Mouse (Mus musculus) liver, embryonic 14.5 days (tissue): Measurements from ENCODE around the gene Dntt. TPM values are rescaled to one million over a fixed set of nuclear protein-coding genes. Genes with fewer than 3 reads are reported as not detected.

Experiments used
- ATAC-seq: fragments of 200-750 bp; cut with Nextera tagmentation; 2 replicates; pipeline ENCODE4 v1.8.0; 2017; ENCODE audit warnings: moderate number of reproducible peaks, mild to moderate bottlenecking, moderate library complexity; ENCODE audit not compliant: insufficient read depth
- DNase-seq, 3 experiments: peaks; one replicate each; pipeline ENCODE4 v3.0.0-alpha.2; 2012 to 2013; ENCODE audit warnings: low read depth in 3 of 3, low spot score in 3 of 3
- H3K27ac ChIP-seq: fragments of 300-500 bp; sonication (generic); 2 replicates; pipeline ENCODE4 v1.5.1; 2014; ENCODE audit warnings: moderate library complexity, mild to moderate bottlenecking, control low read depth, inconsistent platforms
- H3K27me3 ChIP-seq: fragments of 300-500 bp; sonication (generic); 2 replicates; pipeline ENCODE4 v1.6.1; 2014; ENCODE audit warnings: mild to moderate bottlenecking, low read length, moderate library complexity; ENCODE audit not compliant: control insufficient read depth, insufficient read depth
- H3K36me3 ChIP-seq: fragments of 300-500 bp; sonication (generic); replicated peaks from 2 replicates; pipeline ENCODE4 v1.6.1; 2014; ENCODE audit warnings: low read depth; ENCODE audit not compliant: control insufficient read depth, insufficient read depth
- H3K4me1 ChIP-seq, 2 experiments: fragments of 200-500 bp in 1 of 2; fragments of 300-500 bp in 1 of 2; sonication (generic) in 1 of 2; replicated peaks; 2 replicates each; pipeline ENCODE4 v1.6.1; 2012 to 2014; ENCODE audit warnings: antibody characterized with exemption in 1 of 2, inconsistent platforms in 1 of 2, low read length in 1 of 2; ENCODE audit not compliant: control insufficient read depth in 2 of 2, insufficient read depth in 2 of 2
- H3K4me2 ChIP-seq: fragments of 300-500 bp; sonication (generic); 2 replicates; pipeline ENCODE4 v1.6.1; 2014; ENCODE audit warnings: low read depth, mild to moderate bottlenecking, control low read depth, moderate library complexity
- H3K4me3 ChIP-seq, 2 experiments: fragments of 200-500 bp in 1 of 2; fragments of 300-500 bp in 1 of 2; sonication (generic) in 1 of 2; 2 replicates each; pipeline ENCODE4 v1.5.1; 2012 to 2014; ENCODE audit warnings: low read depth in 2 of 2, low read length in 2 of 2, mild to moderate bottlenecking in 2 of 2, control low read depth in 1 of 2, inconsistent platforms in 1 of 2, moderate library complexity in 1 of 2; ENCODE audit not compliant: insufficient read depth in 1 of 2
- H3K9ac ChIP-seq: fragments of 300-500 bp; sonication (generic); replicated peaks from 2 replicates; pipeline ENCODE4 v1.6.1; 2014; ENCODE audit warnings: mild to moderate bottlenecking, control low read depth, moderate library complexity
- H3K9me3 ChIP-seq: fragments of 300-500 bp; sonication (generic); 2 replicates; pipeline ENCODE4 v1.6.1; 2016; ENCODE audit warnings: low read length, mixed read lengths; ENCODE audit not compliant: control insufficient read depth
- CTCF ChIP-seq: IDR thresholded peaks from 2 replicates; pipeline ENCODE4 v1.5.1; 2016; ENCODE audit warnings: antibody characterized with exemption, low read depth, control low read depth
- EP300 ChIP-seq: IDR thresholded peaks from 2 replicates; pipeline ENCODE4 v1.6.1; 2016; ENCODE audit warnings: antibody characterized with exemption, low read depth
- WGBS: fragments of 180-500 bp; shearing (Covaris S2); extraction: QIAGEN DNeasy Blood & Tissue Kit; methylation state at CpG from one replicate; pipeline ENCODE4 v1.1.7; 2014; ENCODE audit not compliant: insufficient replicate concordance; 5-methylcytosine and 5-hydroxymethylcytosine counted together
- polyA plus RNA-seq, 2 experiments: library from polyadenylated mRNA; depleted of rRNA in 1 of 2; stranded (reverse) in 1 of 2; unstranded in 1 of 2; fragments of >200 nt; fragmentation: Nextera tagmentation in 1 of 2; extraction: Ambion mirVana in 1 of 2; gene quantifications; 2 replicates each; pipeline versions ENCODE4 v1.2.1 to v1.2.3; 2012 to 2014

Gene Dntt
- polyA plus RNA-seq, 2 experiments = 0.09 TPM; not detected in 1

DNA sequence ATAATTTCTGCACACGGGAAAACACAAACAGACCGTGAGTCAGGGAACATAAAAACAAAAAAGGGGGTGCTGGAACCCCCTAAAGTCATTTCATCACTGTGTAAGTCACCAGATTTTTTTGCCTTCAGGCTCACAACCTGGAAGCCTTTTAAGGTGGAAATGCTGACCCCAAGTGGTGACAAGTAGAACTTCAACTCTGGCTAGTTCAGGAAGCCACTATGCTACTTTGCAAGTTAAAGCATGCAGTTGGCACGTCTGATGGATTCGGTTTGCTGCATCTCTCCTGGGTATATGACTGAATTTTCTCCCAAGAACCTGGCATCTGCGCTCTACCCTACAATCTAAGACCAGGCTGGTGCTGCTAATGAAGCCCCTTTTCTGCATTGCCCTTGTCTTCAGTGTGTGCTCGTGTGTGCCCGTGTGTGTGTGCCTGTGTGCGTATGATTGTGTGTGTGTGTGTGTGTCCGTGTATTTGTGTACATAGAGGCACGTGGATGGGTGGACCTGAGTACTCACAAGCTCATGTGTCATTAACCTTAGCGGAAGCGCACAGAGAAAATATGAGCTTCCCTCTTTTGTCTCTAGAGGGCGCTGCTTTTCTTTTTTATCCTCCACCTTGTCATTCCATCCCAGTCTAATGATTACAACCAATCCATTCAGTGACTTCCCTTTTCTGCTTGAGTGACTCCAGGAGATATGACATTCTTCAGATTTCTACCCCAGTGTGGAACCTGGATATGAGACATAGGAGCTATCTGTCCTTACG lies 12.9 kb upstream of the Dntt start:
- Histone ChIP-seq H3K36me3 (no peaks in the 10 kb centered on the region), H3K4me3 (no peak overlapping the region), H3K9ac (no peak overlapping the region), H3K4me1 (peaks cover 0 to 3% of the 10 kb centered on the region in 2 experiments; a peak in 1 of 4 replicates), H3K27me3 (no peaks in the 10 kb centered on the region; the same call in 1 of the 2 replicates), H3K4me2 (peak overlapping the region; percentile 33), H3K9me3 (no peaks in the 10 kb centered on the region), H3K27ac (no peak overlapping the region)
- ATAC-seq = peak; percentile 53; the same call in 1 of the 2 replicates
- TF ChIP-seq CTCF = peak; percentile 77
- no peak for TF ChIP-seq EP300
- peak; percentile 28 to 58 (median 31) for DNase-seq
- 12% methylated on average over 14 of the region's 14 CpGs for whole genome bisulfite sequencing

DNA sequence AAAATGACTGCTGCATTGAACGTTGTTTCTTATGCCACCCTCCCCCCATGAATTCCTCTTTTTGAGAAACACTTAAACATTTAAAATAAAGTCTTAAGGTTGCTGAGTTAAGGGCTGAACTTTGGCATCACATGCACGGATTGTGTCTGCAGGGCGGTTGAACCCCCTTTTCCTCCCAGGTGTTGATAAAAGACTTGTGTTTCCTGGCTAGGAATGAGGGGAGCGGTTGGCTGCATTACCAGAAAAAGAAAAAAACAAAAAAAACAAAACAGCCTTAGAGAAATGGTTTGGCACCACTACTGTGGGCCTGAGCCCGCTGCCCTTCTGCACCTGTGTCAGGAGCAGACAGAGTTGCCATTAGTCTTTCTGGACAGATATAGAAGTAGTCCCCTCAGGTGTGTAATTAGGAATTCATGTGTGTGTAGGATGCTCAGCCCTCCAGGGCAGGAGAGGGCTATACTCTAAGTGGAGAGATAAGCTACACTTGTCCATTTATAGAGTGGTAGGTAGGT lies 9.9 kb upstream of the Dntt start:
- Histone ChIP-seq H3K27ac (no peak overlapping the region), H3K4me3 (no peak overlapping the region), H3K27me3 (no peaks in the 10 kb centered on the region; the same call in 1 of the 2 replicates), H3K9ac (no peak overlapping the region), H3K4me1 (peaks cover 0 to 3% of the 10 kb centered on the region in 2 experiments; a peak in 1 of 4 replicates), H3K36me3 (no peaks in the 10 kb centered on the region), H3K9me3 (no peaks in the 10 kb centered on the region), H3K4me2 (no peak overlapping the region)
- no peak for ATAC-seq
- DNase-seq = no peak
- no peak for TF ChIP-seq EP300
- TF ChIP-seq CTCF = no peak
- WGBS = 49% methylated on average over 5 of the region's 5 CpGs

DNA sequence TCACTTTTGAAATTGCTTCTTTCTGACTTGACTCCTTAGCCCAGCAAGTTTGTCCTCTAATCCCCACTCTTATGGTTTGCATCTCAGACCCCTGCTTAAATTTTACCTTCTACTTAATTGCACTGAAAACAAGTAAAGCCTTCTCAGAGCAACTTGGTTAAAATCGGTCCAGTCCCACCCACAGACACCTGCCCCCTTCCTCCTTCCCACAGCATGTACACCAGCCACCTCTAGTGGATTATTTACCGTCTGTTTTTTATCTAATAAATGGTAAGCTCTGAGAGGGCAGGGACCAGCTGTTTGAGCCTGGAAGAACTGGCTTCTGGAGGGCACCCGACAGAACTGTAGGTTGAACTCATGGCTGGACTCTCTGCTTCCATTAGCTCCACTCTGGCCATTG lies 8.5 kb upstream of the Dntt start:
- Histone ChIP-seq H3K36me3 (no peaks in the 10 kb centered on the region), H3K27me3 (no peaks in the 10 kb centered on the region; the same call in 1 of the 2 replicates), H3K4me2 (no peak overlapping the region), H3K4me3 (no peak overlapping the region), H3K9me3 (no peaks in the 10 kb centered on the region), H3K9ac (no peak overlapping the region), H3K4me1 (peaks cover 0 to 3% of the 10 kb centered on the region in 2 experiments; a peak in 1 of 4 replicates), H3K27ac (no peak overlapping the region)
- TF ChIP-seq CTCF (no peak), EP300 (no peak)
- no peak for ATAC-seq
- DNase-seq = no peak
- 42% methylated on average over 3 of the region's 3 CpGs for WGBS

DNA sequence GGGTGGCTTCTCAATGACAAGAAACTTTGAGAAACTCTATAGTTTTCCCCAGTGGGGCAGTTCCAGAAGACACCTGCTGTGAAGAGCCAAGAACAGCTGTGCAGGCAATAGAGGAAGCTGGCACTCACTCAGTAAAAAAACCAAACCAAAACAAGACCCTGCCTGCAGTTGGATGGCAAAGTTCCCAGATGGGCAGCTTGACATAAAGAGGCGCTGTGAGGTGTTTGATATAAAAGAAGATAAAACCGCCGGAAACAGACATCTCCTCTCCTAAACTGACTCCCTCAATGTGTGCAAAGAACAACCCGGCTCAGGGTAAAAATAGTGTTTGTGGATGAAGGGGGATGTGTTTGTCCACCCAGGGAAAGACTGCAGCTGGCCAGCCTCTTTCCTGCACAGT lies 6.8 kb upstream of the Dntt start:
- Histone ChIP-seq H3K4me2 (no peak overlapping the region), H3K27ac (no peak overlapping the region), H3K4me3 (no peak overlapping the region), H3K36me3 (no peaks in the 10 kb centered on the region), H3K27me3 (no peaks in the 10 kb centered on the region; the same call in 1 of the 2 replicates), H3K9me3 (no peaks in the 10 kb centered on the region), H3K4me1 (no peaks in the 10 kb centered on the region), H3K9ac (no peak overlapping the region)
- 53% methylated on average over 4 of the region's 4 CpGs for WGBS
- ATAC-seq (no peak), DNase-seq (no peak)
- TF ChIP-seq CTCF (no peak), EP300 (no peak)

DNA sequence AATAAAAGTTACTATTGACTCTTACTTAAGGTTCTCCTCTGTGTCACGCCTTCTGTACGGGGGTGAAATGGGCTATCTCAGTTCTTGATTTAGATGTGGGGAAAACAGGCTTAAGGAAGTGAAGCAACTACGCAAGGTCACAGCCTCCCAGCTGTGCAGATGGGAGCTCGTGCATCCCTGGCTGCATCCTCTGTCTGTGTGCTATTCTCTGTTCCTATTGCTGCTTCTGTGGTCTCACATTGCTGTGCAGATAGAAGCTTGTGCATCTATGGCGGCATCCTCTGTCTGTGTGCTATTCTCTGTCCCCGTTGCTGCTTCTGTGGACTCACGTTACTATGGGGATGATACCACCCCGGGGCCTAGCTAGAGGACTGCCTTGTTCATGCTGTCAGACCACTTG lies 2.5 kb upstream of the Dntt start:
- DNase-seq = no peak
- H3K27ac ChIP-seq = no peak overlapping the region
- H3K27me3 ChIP-seq = no peaks in the 10 kb centered on the region
- no peaks in the 10 kb centered on the region for H3K4me1 ChIP-seq
- H3K36me3 ChIP-seq = no peaks in the 10 kb centered on the region
- H3K4me2 ChIP-seq = no peak overlapping the region
- no peak overlapping the region for H3K4me3 ChIP-seq
- no peaks in the 10 kb centered on the region for H3K9me3 ChIP-seq
- TF ChIP-seq EP300 = no peak
- TF ChIP-seq CTCF = no peak
- ATAC-seq = no peak
- no peak overlapping the region for H3K9ac ChIP-seq
- WGBS = 64% methylated on average over 8 of the region's 8 CpGs
